Mouse (Mus musculus): ENCODE data around the gene Anapc11. TPM values are rescaled to one million over a fixed set of nuclear protein-coding genes. Genes with fewer than 3 reads are reported as not detected.

The Anapc11 gene
- polyA plus RNA-seq, 1 experiment from 2014 or later = 244 TPM

Small RNA genes within 50 kb of the gene (microRNA-seq; reads per million reads assigned to microRNA genes)
- gene Mir6936 = 0.85 reads per million, percentile 4 among the genes with 10 or more reads in this experiment

Other genes with a start within 250 kb of the Anapc11 start
- gene Actg1, start 249.9 kb upstream of the Anapc11 start, polyA plus RNA-seq (2014; fragmentation: Nextera tagmentation; extraction: Ambion mirVana) = 2,797 and 3,021 TPM in 2 replicates
- gene Fscn2, start 236.9 kb upstream of the Anapc11 start, polyA plus RNA-seq (2014; fragmentation: Nextera tagmentation; extraction: Ambion mirVana) = 0.12 and 0.65 TPM in 2 replicates
- 32.6 and 37.0 TPM in 2 replicates for gene Faap100, start 219.7 kb upstream of the Anapc11 start, polyA plus RNA-seq (2014; fragmentation: Nextera tagmentation; extraction: Ambion mirVana)
- 34.5 and 37.4 TPM in 2 replicates for gene Nploc4, start 160.7 kb upstream of the Anapc11 start, polyA plus RNA-seq (2014; fragmentation: Nextera tagmentation; extraction: Ambion mirVana)
- gene Tspan10, start 155.8 kb upstream of the Anapc11 start, polyA plus RNA-seq (2014; fragmentation: Nextera tagmentation; extraction: Ambion mirVana) = not detected in 2 replicates
- not detected in 2 replicates for gene Pde6g, start 144.9 kb upstream of the Anapc11 start, polyA plus RNA-seq (2014; fragmentation: Nextera tagmentation; extraction: Ambion mirVana)
- 16.5 and 17.5 TPM in 2 replicates for gene Oxld1, start 140.4 kb upstream of the Anapc11 start, polyA plus RNA-seq (2014; fragmentation: Nextera tagmentation; extraction: Ambion mirVana)
- gene Ccdc137, start 140.3 kb upstream of the Anapc11 start, polyA plus RNA-seq (2014; fragmentation: Nextera tagmentation; extraction: Ambion mirVana) = 30.5 and 31.2 TPM in 2 replicates
- gene Arl16, start 130.8 kb upstream of the Anapc11 start, polyA plus RNA-seq (2014; fragmentation: Nextera tagmentation; extraction: Ambion mirVana) = 46.0 and 46.8 TPM in 2 replicates
- 218 and 226 TPM in 2 replicates for gene Mrpl12, start 113.8 kb upstream of the Anapc11 start, polyA plus RNA-seq (2014; fragmentation: Nextera tagmentation; extraction: Ambion mirVana)
- 74.6 and 83.1 TPM in 2 replicates for gene Slc25a10, start 106.6 kb upstream of the Anapc11 start, polyA plus RNA-seq (2014; fragmentation: Nextera tagmentation; extraction: Ambion mirVana)
- 0.42 and 0.50 TPM in 2 replicates for gene Gcgr, start 67.7 kb upstream of the Anapc11 start, polyA plus RNA-seq (2014; fragmentation: Nextera tagmentation; extraction: Ambion mirVana)
- gene Mcrip1, start 48.7 kb upstream of the Anapc11 start, polyA plus RNA-seq (2014; fragmentation: Nextera tagmentation; extraction: Ambion mirVana) = 191 and 209 TPM in 2 replicates
- gene Ppp1r27, start 47.3 kb upstream of the Anapc11 start, polyA plus RNA-seq (2014; fragmentation: Nextera tagmentation; extraction: Ambion mirVana) = 0.24 TPM in 1 of 2 replicates, not detected in the other
- gene P4hb, start 25.2 kb upstream of the Anapc11 start, polyA plus RNA-seq (2014; fragmentation: Nextera tagmentation; extraction: Ambion mirVana) = 746 and 800 TPM in 2 replicates
- gene Arhgdia, start 16.8 kb upstream of the Anapc11 start, polyA plus RNA-seq (2014; fragmentation: Nextera tagmentation; extraction: Ambion mirVana) = 627 and 633 TPM in 2 replicates
- 387 and 448 TPM in 2 replicates for gene Alyref, start 56 bp upstream of the Anapc11 start, polyA plus RNA-seq (2014; fragmentation: Nextera tagmentation; extraction: Ambion mirVana)
- gene Npb, start 10.1 kb downstream of the Anapc11 start, polyA plus RNA-seq (2014; fragmentation: Nextera tagmentation; extraction: Ambion mirVana) = 3.5 and 4.4 TPM in 2 replicates
- gene Pcyt2, start 19.5 kb downstream of the Anapc11 start, polyA plus RNA-seq (2014; fragmentation: Nextera tagmentation; extraction: Ambion mirVana) = 157 and 179 TPM in 2 replicates
- 31.8 and 35.6 TPM in 2 replicates for gene Sirt7, start 26.8 kb downstream of the Anapc11 start, polyA plus RNA-seq (2014; fragmentation: Nextera tagmentation; extraction: Ambion mirVana)
- 20.1 and 25.0 TPM in 2 replicates for gene Mafg, start 35.2 kb downstream of the Anapc11 start, polyA plus RNA-seq (2014; fragmentation: Nextera tagmentation; extraction: Ambion mirVana)
- gene Pycr1, start 45.3 kb downstream of the Anapc11 start, polyA plus RNA-seq (2014; fragmentation: Nextera tagmentation; extraction: Ambion mirVana) = 22.4 and 23.2 TPM in 2 replicates
- gene Myadml2, start 49.7 kb downstream of the Anapc11 start, polyA plus RNA-seq (2014; fragmentation: Nextera tagmentation; extraction: Ambion mirVana) = 0.32 TPM in 1 of 2 replicates, not detected in the other
- gene Notum, start 62.8 kb downstream of the Anapc11 start, polyA plus RNA-seq (2014; fragmentation: Nextera tagmentation; extraction: Ambion mirVana) = 1.1 and 1.3 TPM in 2 replicates
- gene Aspscr1, start 74.6 kb downstream of the Anapc11 start, polyA plus RNA-seq (2014; fragmentation: Nextera tagmentation; extraction: Ambion mirVana) = 93.2 and 104 TPM in 2 replicates
- 178 TPM in 2 replicates for gene Cenpx, start 115.3 kb downstream of the Anapc11 start, polyA plus RNA-seq (2014; fragmentation: Nextera tagmentation; extraction: Ambion mirVana)
- 42.8 and 44.9 TPM in 2 replicates for gene Lrrc45, start 115.5 kb downstream of the Anapc11 start, polyA plus RNA-seq (2014; fragmentation: Nextera tagmentation; extraction: Ambion mirVana)
- 9.4 and 10.2 TPM in 2 replicates for gene Rac3, start 123.0 kb downstream of the Anapc11 start, polyA plus RNA-seq (2014; fragmentation: Nextera tagmentation; extraction: Ambion mirVana)
- gene Dcxr, start 128.9 kb downstream of the Anapc11 start, polyA plus RNA-seq (2014; fragmentation: Nextera tagmentation; extraction: Ambion mirVana) = 25.3 and 25.8 TPM in 2 replicates
- 0.70 TPM in 1 of 2 replicates, not detected in the other for gene Cbr2, start 133.7 kb downstream of the Anapc11 start, polyA plus RNA-seq (2014; fragmentation: Nextera tagmentation; extraction: Ambion mirVana)
- 7.8 and 9.4 TPM in 2 replicates for gene Hmga1b, start 164.4 kb downstream of the Anapc11 start, polyA plus RNA-seq (2014; fragmentation: Nextera tagmentation; extraction: Ambion mirVana)
- gene Rfng, start 185.8 kb downstream of the Anapc11 start, polyA plus RNA-seq (2014; fragmentation: Nextera tagmentation; extraction: Ambion mirVana) = 23.8 and 28.3 TPM in 2 replicates
- 221 and 245 TPM in 2 replicates for gene Gps1, start 185.9 kb downstream of the Anapc11 start, polyA plus RNA-seq (2014; fragmentation: Nextera tagmentation; extraction: Ambion mirVana)
- gene Dus1l, start 198.0 kb downstream of the Anapc11 start, polyA plus RNA-seq (2014; fragmentation: Nextera tagmentation; extraction: Ambion mirVana) = 83.0 and 89.8 TPM in 2 replicates
- 106 and 115 TPM in 2 replicates for gene Fasn, start 226.1 kb downstream of the Anapc11 start, polyA plus RNA-seq (2014; fragmentation: Nextera tagmentation; extraction: Ambion mirVana)

Data from intestine, embryonic 14.5 days (tissue).